Comparison of ENCODE assay signal across 21 mouse cellular contexts in the genomic region with DNA sequence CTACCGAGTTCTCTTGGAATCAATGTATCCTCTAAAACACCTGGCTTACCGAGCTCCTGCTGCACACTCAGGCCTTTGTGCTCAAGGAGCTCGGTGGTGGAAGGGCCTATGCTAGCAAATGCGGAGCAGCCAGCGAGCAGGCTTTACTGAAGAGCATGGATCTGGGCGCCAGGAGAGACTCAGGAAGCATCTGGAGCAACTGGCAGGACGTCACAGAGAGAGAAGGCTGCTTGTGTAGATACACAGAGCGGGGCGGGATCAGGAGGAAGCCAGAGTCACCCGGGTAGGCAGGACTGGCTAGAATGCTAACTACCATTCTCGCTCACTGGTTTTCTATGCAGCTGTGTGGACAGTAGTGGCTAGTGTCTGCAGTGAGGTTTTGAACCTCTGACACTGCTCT. TPM values are rescaled to one million over a fixed set of nuclear protein-coding genes. Genes with fewer than 3 reads are reported as not detected.
DNase-seq lines count a peak whose midpoint lies in the region; ATAC-seq lines count a peak whose summit lies in the region.
"Had no signal": no experiment of that assay in that cellular context is flagged by ENCODE, and none has a peak within 500 bp of the region (broad histone marks: within the 10 kb centered on the region; RNA-seq: fewer than 3 reads in every experiment).

No protein-coding gene starts in this region.

- WGBS in heart, embryonic 11.5 days (ENCODE audit: insufficient replicate concordance), result 55% methylated on average over 11 of the region's 11 CpGs
- WGBS in liver, embryonic 12.5 days (ENCODE audit: insufficient replicate concordance), result 54% methylated on average over 11 of the region's 11 CpGs
- 61% methylated on average over 11 of the region's 11 CpGs for WGBS in liver, embryonic 11.5 days

- no peak overlapping the region for H3K4me3 ChIP-seq in heart, embryonic 11.5 days (ENCODE audit: low read depth, low read length)
- no peak overlapping the region for H3K4me3 ChIP-seq in liver, embryonic 12.5 days
- H3K4me3 ChIP-seq in liver, embryonic 11.5 days (ENCODE audit: low read depth, low read length), result no peak overlapping the region
- H3K4me3 ChIP-seq: heart, adult 2 months; hindbrain, embryonic 15.5 days had no signal

- H3K4me1 ChIP-seq in heart, embryonic 11.5 days (ENCODE audit: control insufficient read depth, insufficient read depth, low read length), result peaks cover 43% of the 10 kb centered on the region
- no peaks in the 10 kb centered on the region for H3K4me1 ChIP-seq in liver, embryonic 12.5 days
- no peaks in the 10 kb centered on the region; the same call in 1 of the 2 replicates for H3K4me1 ChIP-seq in liver, embryonic 11.5 days (replicated peaks; ENCODE audit: control insufficient read depth, insufficient read depth, low read length)

- intact Hi-C loops in heart, postnatal 25 days (cut with DNase I), result no loop called here

- no peaks in the 10 kb centered on the region for H3K36me3 ChIP-seq in heart, embryonic 11.5 days (ENCODE audit: control insufficient read depth, insufficient read depth, low read length)
- H3K36me3 ChIP-seq in liver, embryonic 12.5 days, result no peaks in the 10 kb centered on the region
- no peaks in the 10 kb centered on the region for H3K36me3 ChIP-seq in liver, embryonic 11.5 days (ENCODE audit: control insufficient read depth, insufficient read depth, low read length)
- H3K36me3 ChIP-seq: hindbrain, embryonic 15.5 days had no signal

- H3K9ac ChIP-seq in heart, embryonic 11.5 days (ENCODE audit: low read depth, low read length), result 0 out of 2 replicates have a peak overlapping the region, but pooled peaks have one; percentile 18
- H3K9ac ChIP-seq in liver, embryonic 12.5 days, result no peak overlapping the region
- H3K9ac ChIP-seq in liver, embryonic 11.5 days (ENCODE audit: low read depth, low read length), result no peak overlapping the region
- H3K9ac ChIP-seq: forebrain, postnatal 0 days; hindbrain, embryonic 15.5 days; liver, embryonic 14.5 days had no signal

- no peak overlapping the region for H3K4me2 ChIP-seq in heart, embryonic 11.5 days
- H3K4me2 ChIP-seq in liver, embryonic 12.5 days, result no peak overlapping the region
- no peak overlapping the region for H3K4me2 ChIP-seq in liver, embryonic 11.5 days
- H3K4me2 ChIP-seq: hindbrain, embryonic 15.5 days had no signal

- no peaks in the 10 kb centered on the region for H3K9me3 ChIP-seq in heart, embryonic 11.5 days (replicated peaks; ENCODE audit: control insufficient read depth, low read length)
- no peaks in the 10 kb centered on the region for H3K9me3 ChIP-seq in liver, embryonic 12.5 days (replicated peaks)
- H3K9me3 ChIP-seq in liver, embryonic 11.5 days (ENCODE audit: control insufficient read depth, low read length), result no peaks in the 10 kb centered on the region
- H3K9me3 ChIP-seq: hindbrain, embryonic 15.5 days had no signal

- ATAC-seq in heart, embryonic 11.5 days (replicated peaks; ENCODE audit: insufficient number of reproducible peaks, low FRiP score, low TSS enrichment), result no peak
- ATAC-seq in liver, embryonic 12.5 days, result peak; percentile 25; the same call in 1 of the 2 replicates
- ATAC-seq in liver, embryonic 11.5 days (replicated peaks; ENCODE audit: low FRiP score), result no peak
- ATAC-seq: forebrain, postnatal 0 days had no signal

- no peak for DNase-seq in heart, postnatal 25 days (ENCODE audit: low spot score)
- no peak for DNase-seq in liver, embryonic 11.5 days (ENCODE audit: low spot score)
- peak; percentile 22 for DNase-seq in testis, postnatal 14 days (ENCODE audit: low spot score)
- DNase-seq in testis, postnatal 10 days (ENCODE audit: low spot score), result no peak
- DNase-seq in thymus, postnatal 36 days, result no peak
- no peak for DNase-seq in right cerebral cortex, adult 2 months (ENCODE audit: low spot score in 2 of 2)
- DNase-seq: adrenal gland, adult 8-10 months; B cell, adult 2 months; cerebellum, postnatal 10 days; embryo, embryonic 11 days; forebrain, postnatal 0 days; kidney, adult 11 months; layer of hippocampus, adult 9-11 months; midbrain, embryonic 14.5 days; right cerebral cortex, postnatal 4 days had no signal

- no peak overlapping the region for H3K27ac ChIP-seq in heart, embryonic 11.5 days (ENCODE audit: low read depth, low read length)
- no peak overlapping the region for H3K27ac ChIP-seq in liver, embryonic 12.5 days
- H3K27ac ChIP-seq in liver, embryonic 11.5 days (ENCODE audit: low read depth, low read length), result no peak overlapping the region
- H3K27ac ChIP-seq: heart, adult 2 months; hindbrain, embryonic 15.5 days; kidney, postnatal 0 days; liver, embryonic 14.5 days had no signal

- no peaks in the 10 kb centered on the region for H3K27me3 ChIP-seq in heart, embryonic 11.5 days (ENCODE audit: control insufficient read depth, insufficient read depth, low read length)
- no peaks in the 10 kb centered on the region for H3K27me3 ChIP-seq in liver, embryonic 12.5 days (replicated peaks)
- H3K27me3 ChIP-seq in liver, embryonic 11.5 days (replicated peaks; ENCODE audit: control insufficient read depth, insufficient read depth, low read length), result no peaks in the 10 kb centered on the region
- H3K27me3 ChIP-seq: hindbrain, embryonic 15.5 days had no signal

RNA-seq across cellular contexts. Expression of gene Rasl11b, which starts 16.3 kb away (rescaled TPM):
- polyA plus RNA-seq in heart, embryonic 11.5 days (2014; fragmentation: Nextera tagmentation; extraction: Ambion mirVana), result 75.9 and 87.0 TPM in 2 replicates
- 10 to 100 TPM; 35.8 to 50.2 TPM for total RNA-seq in heart, postnatal 25 days (2021)
- 5.9 and 7.0 TPM in 2 replicates for polyA plus RNA-seq in liver, embryonic 12.5 days (2016; fragmentation: Nextera tagmentation; extraction: Ambion mirVana)
- 13.9 and 14.7 TPM in 2 replicates for polyA plus RNA-seq in liver, embryonic 11.5 days (2014; fragmentation: Nextera tagmentation; extraction: Ambion mirVana)
